Mouse (Mus musculus) CH12.LX (cell line): Measurements from ENCODE around the gene Ttc3.
A peak's percentile ranks its signal among the peaks of the same experiment; 100 is the strongest.

Source experiments
- CTCF ChIP-seq, 2 experiments: IDR thresholded peaks in 1 of 2; conservative IDR thresholded peaks in 1 of 2; 2 replicates each; pipeline ENCODE4 v1.5.1; 2011 to 2012; ENCODE audit warnings: low read depth in 2 of 2, low read length in 2 of 2, improper control_type of control experiment in 1 of 2, inconsistent platforms in 1 of 2, mild to moderate bottlenecking in 1 of 2, moderate library complexity in 1 of 2
- POLR2A ChIP-seq: IDR thresholded peaks from 2 replicates; pipeline ENCODE4 v1.6.1; 2011; ENCODE audit warnings: low read depth, mild to moderate bottlenecking, improper control_type of control experiment, low read length

GRCm38 (mm10) chr16:94328881-94329867 lies 41.2 kb upstream of the Ttc3 start:
- peak; percentile 32; the same call in 1 of the 2 replicates for TF ChIP-seq POLR2A
- no peak for TF ChIP-seq CTCF (conservative IDR thresholded peaks at IDR 0.05 in 1 of 2, IDR thresholded peaks at IDR 0.05 in 1 of 2; ENCODE audit: low read depth in 2 of 2, low read length in 2 of 2)
